Mouse (Mus musculus): ENCODE results near the gene Taf5l.
"Not testable (repeated sequence)": the region's sequence is repeated elsewhere in the genome, so short reads cannot be mapped to it uniquely, and the experiment has no call there.

Gene Taf5l

DNA sequence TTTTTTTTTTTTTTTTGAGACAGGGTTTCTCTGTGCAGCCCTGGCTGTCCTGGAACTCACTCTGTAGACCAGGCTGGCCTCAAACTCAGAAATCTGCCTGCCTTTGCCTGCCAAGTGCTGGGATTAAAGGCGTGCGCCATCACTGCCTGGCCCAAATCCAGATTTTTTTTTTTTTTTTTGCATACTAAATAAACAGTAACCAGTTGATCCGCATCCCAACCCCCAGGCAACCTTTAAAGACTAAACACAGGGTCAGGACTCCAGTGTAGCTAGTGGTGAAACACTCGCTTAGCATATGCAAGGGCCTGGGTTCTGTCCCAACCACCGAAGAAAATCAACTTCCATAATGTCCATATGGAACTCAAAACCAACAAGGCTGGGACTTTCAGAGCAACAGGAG is 60.6 kb downstream of the Taf5l start:
- not testable (repeated sequence) for DNase-seq (ENCODE audit: extremely low spot score)

GRCm38 (mm10) chr8:123960056-123960455 is 61.1 kb downstream of the Taf5l start:
- no peak for DNase-seq (ENCODE audit: extremely low spot score)

DNA sequence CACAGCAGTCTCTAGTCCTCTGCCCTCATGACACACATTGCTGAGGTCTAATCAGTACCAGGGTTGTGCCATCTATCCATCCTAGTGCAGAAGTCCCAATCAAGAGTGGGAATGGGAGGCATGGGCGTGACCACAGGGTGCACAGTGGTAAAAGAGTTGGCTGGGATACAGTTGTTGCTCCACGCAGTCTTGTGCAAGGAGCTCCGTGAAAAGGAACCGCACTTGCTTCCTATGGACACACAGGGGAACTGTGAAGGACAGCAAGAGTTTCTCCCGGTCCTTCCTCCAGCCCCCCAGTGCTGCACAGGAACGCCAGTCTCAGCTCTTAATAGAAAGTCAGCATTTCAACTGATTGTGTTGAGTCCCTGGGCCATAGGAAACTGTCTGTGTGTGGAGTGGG is 61.7 kb downstream of the Taf5l start:
- DNase-seq (ENCODE audit: extremely low spot score) = no peak

- no peak for DNase-seq (ENCODE audit: extremely low spot score)
Observed at GRCm38 (mm10) chr8:123958130-123958529, 63.1 kb downstream of the Taf5l start.

GRCm38 (mm10) chr8:123954246-123954645 is 67.0 kb downstream of the Taf5l start:
- DNase-seq (ENCODE audit: extremely low spot score) = no peak

- no peak for DNase-seq (ENCODE audit: extremely low spot score)
Observed at GRCm38 (mm10) chr8:123953686-123954085, 67.5 kb downstream of the Taf5l start.

GRCm38 (mm10) chr8:123950077-123950802 is 71.0 kb downstream of the Taf5l start:
- DNase-seq (ENCODE audit: extremely low spot score) = peak; percentile 62

- no peak for DNase-seq (ENCODE audit: extremely low spot score)
Observed at GRCm38 (mm10) chr8:123949686-123949986, 71.6 kb downstream of the Taf5l start.

- DNase-seq (ENCODE audit: extremely low spot score) = peak; percentile 100
Observed at GRCm38 (mm10) chr8:123948942-123949685, 72.1 kb downstream of the Taf5l start, which contains the start of gene Nup133. Gene Nup133, minus strand, starts transcription at chr8:123949265.

Data from embryo, embryonic 9.5 days (tissue).